Mouse (Mus musculus) kidney, postnatal 4 days (tissue): ENCODE results near the gene Stk32c.

Source experiments
- DNase-seq, 2 experiments: peaks; one replicate each; pipeline ENCODE4 v3.0.0; 2021; ENCODE audit warnings: mixed read lengths in 2 of 2

The Stk32c gene

GRCm38 (mm10) chr7:139091681-139092080 lies 121.4 kb downstream of the Stk32c start:
- DNase-seq = no peak

- DNase-seq = peak in 1 of 2 experiments; percentile 21
Observed at GRCm38 (mm10) chr7:139089892-139090874, 122.9 kb downstream of the Stk32c start.

- DNase-seq = no peak
Observed at GRCm38 (mm10) chr7:139087801-139088200, 125.3 kb downstream of the Stk32c start.

- peak; percentile 67 to 72 for DNase-seq
Observed at GRCm38 (mm10) chr7:139086195-139087158, 126.6 kb downstream of the Stk32c start.

DNA sequence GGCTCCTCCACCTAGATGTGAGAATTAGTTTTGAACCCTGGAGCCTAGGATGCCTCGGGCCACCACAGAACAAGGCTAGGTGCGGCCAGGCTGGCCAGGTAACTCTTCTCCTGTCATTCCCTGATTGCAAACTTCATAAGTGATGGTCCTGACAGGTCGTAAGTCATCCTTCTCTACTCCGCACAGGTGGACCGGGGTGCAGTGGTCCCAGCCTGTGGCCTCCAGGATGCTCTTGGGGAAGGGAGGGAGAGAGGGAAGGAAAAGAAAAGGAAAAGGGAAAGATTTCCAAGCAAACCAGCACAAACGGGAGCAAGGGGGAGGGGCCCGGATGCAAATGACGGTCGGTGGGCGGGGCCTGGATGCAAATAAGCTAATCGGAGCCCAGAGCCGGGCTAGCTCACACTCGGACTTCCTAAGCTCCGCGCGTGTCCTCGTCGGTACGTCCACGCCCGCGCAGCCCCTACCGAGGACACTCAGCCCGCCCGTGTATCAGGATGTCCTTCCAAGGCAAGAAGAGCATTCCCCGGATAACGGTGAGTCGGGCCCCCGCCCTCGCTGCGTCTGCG lies 127.4 kb downstream of the Stk32c start, which contains the start of gene Dpysl4:
Gene Dpysl4 (plus strand): TSS at position 373 of the 566 bp plus-strand sequence.
- peak; percentile 89 to 91 for DNase-seq

GRCm38 (mm10) chr7:139084316-139084715 lies 128.8 kb downstream of the Stk32c start:
- DNase-seq = no peak

DNA sequence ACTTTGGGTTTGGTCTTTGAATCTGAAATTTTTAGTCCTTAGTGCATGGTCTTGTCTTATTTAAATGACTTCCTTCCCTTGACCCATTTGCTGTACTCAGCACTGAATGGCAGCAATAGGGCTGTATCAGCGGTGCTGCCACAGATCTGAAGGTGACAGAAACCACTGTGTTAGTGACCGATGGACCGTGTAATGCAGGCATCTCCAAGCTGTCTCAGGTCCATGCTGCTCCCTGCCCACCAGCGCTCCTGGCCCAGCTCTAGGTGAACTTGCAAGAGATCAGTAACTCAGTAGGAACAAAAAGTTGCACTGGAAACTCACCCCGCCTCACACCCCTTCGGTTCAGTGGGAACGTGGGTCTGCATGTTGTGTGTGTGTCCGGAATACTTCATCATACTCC lies 130.8 kb downstream of the Stk32c start:
- DNase-seq = peak in 1 of 2 experiments; percentile 14

GRCm38 (mm10) chr7:139081158-139081557 lies 131.9 kb downstream of the Stk32c start:
- no peak for DNase-seq

GRCm38 (mm10) chr7:139080714-139081113 lies 132.4 kb downstream of the Stk32c start:
- peak; percentile 23 to 33 for DNase-seq

- no peak for DNase-seq
Observed at GRCm38 (mm10) chr7:139079141-139079540, 134.0 kb downstream of the Stk32c start.

DNA sequence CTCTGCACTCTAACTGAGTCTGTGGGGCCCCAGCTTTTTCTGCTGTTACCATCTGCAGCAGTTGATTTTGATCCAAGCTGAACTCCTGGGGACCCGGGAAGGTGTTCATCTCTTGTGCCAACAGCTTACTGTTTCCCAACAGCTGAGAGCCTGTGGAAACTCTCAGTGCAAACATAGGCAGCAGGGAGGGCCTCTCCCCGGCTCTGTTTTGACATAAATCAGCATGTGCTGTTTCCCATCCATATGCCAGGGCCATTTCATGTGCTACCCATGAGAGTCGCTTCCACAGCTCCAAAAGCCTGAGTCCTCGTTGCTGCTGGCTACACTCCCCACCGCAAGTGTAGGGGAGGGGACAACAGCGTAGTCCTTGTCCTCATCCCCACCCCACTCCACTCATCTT lies 134.9 kb downstream of the Stk32c start:
- DNase-seq = no peak

GRCm38 (mm10) chr7:139077283-139077682 lies 135.8 kb downstream of the Stk32c start:
- DNase-seq = peak in 1 of 2 experiments; percentile 21

DNA sequence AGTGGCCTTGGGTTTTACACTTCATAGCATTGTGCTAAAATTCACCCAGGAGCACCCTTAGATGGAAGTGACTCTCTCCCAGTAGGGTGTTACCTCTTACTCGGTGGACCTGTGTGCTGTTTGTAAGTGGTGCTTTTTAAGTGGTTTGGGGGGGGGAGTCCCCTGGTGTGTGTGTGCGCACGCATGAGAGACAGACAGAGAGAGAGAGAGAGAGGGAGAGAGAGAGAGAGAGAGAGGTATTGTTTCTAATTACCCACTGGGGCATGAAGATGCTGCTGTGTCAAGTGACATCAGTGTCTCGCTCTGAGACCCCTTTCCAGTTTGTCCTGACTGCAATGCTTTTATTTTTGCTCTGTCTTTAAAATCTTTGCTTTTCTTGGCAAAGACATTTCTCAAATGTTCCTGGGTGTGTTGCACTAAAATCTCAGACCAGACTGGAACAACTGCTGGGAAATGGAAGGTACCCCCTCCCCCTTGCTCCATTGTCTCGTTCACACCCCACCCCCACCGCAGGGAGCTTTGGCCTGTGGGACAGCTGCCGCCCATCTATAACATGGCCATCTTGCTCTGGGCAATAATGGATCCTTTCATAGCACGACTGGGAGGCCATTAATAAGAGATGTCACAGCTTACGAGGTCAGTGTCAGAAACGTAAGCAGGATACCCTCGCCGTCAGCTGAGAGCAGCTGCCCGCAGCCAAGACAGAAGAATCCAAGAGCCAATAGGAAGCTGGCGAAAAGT lies 137.9 kb downstream of the Stk32c start:
- no peak for DNase-seq

- no peak for DNase-seq
Observed at GRCm38 (mm10) chr7:139074189-139074588, 138.9 kb downstream of the Stk32c start.

GRCm38 (mm10) chr7:139068182-139068623 lies 144.9 kb downstream of the Stk32c start:
- peak; percentile 83 for DNase-seq

DNA sequence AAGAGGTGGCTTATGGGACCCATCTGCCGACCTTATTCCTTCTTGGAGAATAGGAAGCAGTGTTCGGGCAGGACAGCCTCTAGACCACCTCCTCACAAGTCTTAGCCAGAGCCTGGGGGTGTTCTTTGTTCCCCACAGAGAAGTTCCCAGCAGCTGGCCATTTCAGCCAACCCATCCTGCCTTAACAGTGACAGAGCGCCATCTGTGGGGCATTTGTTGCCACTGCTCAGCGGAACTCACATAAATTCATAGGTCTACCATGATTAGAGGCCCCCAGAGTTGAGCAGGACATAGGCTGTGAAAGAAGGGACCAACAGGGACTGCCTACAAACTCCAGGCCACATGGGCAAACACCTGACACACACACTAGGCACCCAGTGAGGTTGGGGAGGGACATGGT lies 149.7 kb downstream of the Stk32c start:
- DNase-seq = peak; percentile 43 to 45
